Mouse (Mus musculus) adrenal gland, postnatal 0 days (tissue): ENCODE results near the gene Bscl2. TPM values are rescaled to one million over a fixed set of nuclear protein-coding genes. Genes with fewer than 3 reads are reported as not detected.

Source experiments
- microRNA-seq: library from miRNA; unstranded; fragments of <30 nt; microRNA quantifications from one replicate; pipeline ENCODE4, GENCODE M21; 2016; ENCODE audit warnings: borderline replicate concordance; ENCODE audit not compliant: insufficient number of aligned reads
- polyA plus RNA-seq: library from polyadenylated mRNA; unstranded; fragments of >200 nt; fragmentation: Nextera tagmentation; extraction: Ambion mirVana; gene quantifications from 2 replicates; pipeline ENCODE4 v1.2.1, GENCODE M21; 2015

Bscl2 gene
- polyA plus RNA-seq, 1 experiment from 2014 or later: 77.3 TPM

Small RNA genes lying within 50 kb of the gene (microRNA-seq; reads per million reads assigned to microRNA genes)
- gene Mir5136: not detected

Other genes with a start within 250 kb of the Bscl2 start
- 0.18 and 0.49 TPM in 2 replicates for gene Slc22a8, start 246.2 kb upstream of the Bscl2 start, polyA plus RNA-seq
- gene Slc22a6, start 219.4 kb upstream of the Bscl2 start, polyA plus RNA-seq: 0.23 and 0.54 TPM in 2 replicates
- gene Chrm1, start 173.7 kb upstream of the Bscl2 start, polyA plus RNA-seq: 0.91 and 2.2 TPM in 2 replicates
- gene Slc3a2, start 114.1 kb upstream of the Bscl2 start, polyA plus RNA-seq: 83.1 and 141 TPM in 2 replicates
- 55.6 and 64.3 TPM in 2 replicates for gene Wdr74, start 101.6 kb upstream of the Bscl2 start, polyA plus RNA-seq
- gene 1700092M07Rik, start 96.7 kb upstream of the Bscl2 start, polyA plus RNA-seq: not detected in 2 replicates
- gene Stx5a, start 96.1 kb upstream of the Bscl2 start, polyA plus RNA-seq: 85.3 and 122 TPM in 2 replicates
- gene Nxf1, start 80.4 kb upstream of the Bscl2 start, polyA plus RNA-seq: 57.3 and 70.5 TPM in 2 replicates
- gene Tmem223, start 66.5 kb upstream of the Bscl2 start, polyA plus RNA-seq: 187 and 192 TPM in 2 replicates
- gene Tmem179b, start 63.0 kb upstream of the Bscl2 start, polyA plus RNA-seq: 117 and 159 TPM in 2 replicates
- 14.0 and 14.5 TPM in 2 replicates for gene Taf6l, start 51.0 kb upstream of the Bscl2 start, polyA plus RNA-seq
- gene Polr2g, start 38.9 kb upstream of the Bscl2 start, polyA plus RNA-seq: 250 and 252 TPM in 2 replicates
- gene Zbtb3, start 34.9 kb upstream of the Bscl2 start, polyA plus RNA-seq: 3.5 and 3.7 TPM in 2 replicates
- gene Ttc9c, start 18.1 kb upstream of the Bscl2 start, polyA plus RNA-seq: 19.5 and 25.9 TPM in 2 replicates
- 2.6 and 4.1 TPM in 2 replicates for gene Hnrnpul2, start 17.5 kb upstream of the Bscl2 start, polyA plus RNA-seq
- gene AC129217.1, start 7.7 kb upstream of the Bscl2 start, polyA plus RNA-seq: not detected in 2 replicates
- gene Gng3, start 1.7 kb downstream of the Bscl2 start, polyA plus RNA-seq: 32.7 and 80.6 TPM in 2 replicates
- 15.3 and 22.8 TPM in 2 replicates for gene Lrrn4cl, start 13.3 kb downstream of the Bscl2 start, polyA plus RNA-seq
- 177 and 268 TPM in 2 replicates for gene Ubxn1, start 34.0 kb downstream of the Bscl2 start, polyA plus RNA-seq
- gene Uqcc3, start 43.5 kb downstream of the Bscl2 start, polyA plus RNA-seq: 120 and 130 TPM in 2 replicates
- gene Lbhd1, start 46.3 kb downstream of the Bscl2 start, polyA plus RNA-seq: 69.8 and 70.7 TPM in 2 replicates
- not detected in 2 replicates for gene Gm49403, start 46.5 kb downstream of the Bscl2 start, polyA plus RNA-seq
- gene 1810009A15Rik, start 51.4 kb downstream of the Bscl2 start, polyA plus RNA-seq: 76.8 and 83.8 TPM in 2 replicates
- not detected in 2 replicates for gene Gm49416, start 51.5 kb downstream of the Bscl2 start, polyA plus RNA-seq
- 15.9 and 19.0 TPM in 2 replicates for gene Ints5, start 55.5 kb downstream of the Bscl2 start, polyA plus RNA-seq
- 35.9 and 58.5 TPM in 2 replicates for gene Ganab, start 60.6 kb downstream of the Bscl2 start, polyA plus RNA-seq
- 35.8 and 37.6 TPM in 2 replicates for gene B3gat3, start 82.9 kb downstream of the Bscl2 start, polyA plus RNA-seq
- gene Rom1, start 91.9 kb downstream of the Bscl2 start, polyA plus RNA-seq: 10.2 and 10.6 TPM in 2 replicates
- 22.1 and 29.4 TPM in 2 replicates for gene Eml3, start 92.1 kb downstream of the Bscl2 start, polyA plus RNA-seq
- gene Mta2, start 104.4 kb downstream of the Bscl2 start, polyA plus RNA-seq: 62.8 and 87.3 TPM in 2 replicates
- gene Tut1, start 116.4 kb downstream of the Bscl2 start, polyA plus RNA-seq: 11.2 and 17.6 TPM in 2 replicates
- gene Eef1g, start 129.6 kb downstream of the Bscl2 start, polyA plus RNA-seq: 168 and 205 TPM in 2 replicates
- gene Ahnak, start 151.8 kb downstream of the Bscl2 start, polyA plus RNA-seq: 33.6 and 44.4 TPM in 2 replicates